Mouse (Mus musculus): ENCODE measurements around the gene Rgs17.

- no peak for TF ChIP-seq CTCF (conservative IDR thresholded peaks at IDR 0.05; ENCODE audit: low read length)
- TF ChIP-seq NANOG (IDR thresholded peaks at IDR 0.05; ENCODE audit: borderline replicate concordance, low read length): no peak
- TF ChIP-seq POU5F1 (IDR thresholded peaks at IDR 0.05; ENCODE audit: borderline replicate concordance, low read length): no peak
Measured at GRCm38 (mm10) chr10:5826336-5827025, 95.7 kb downstream of the Rgs17 start.

Measured in E14TG2a.4 (cell line).